Mouse (Mus musculus): ENCODE results near the gene Cdh26.

DNA sequence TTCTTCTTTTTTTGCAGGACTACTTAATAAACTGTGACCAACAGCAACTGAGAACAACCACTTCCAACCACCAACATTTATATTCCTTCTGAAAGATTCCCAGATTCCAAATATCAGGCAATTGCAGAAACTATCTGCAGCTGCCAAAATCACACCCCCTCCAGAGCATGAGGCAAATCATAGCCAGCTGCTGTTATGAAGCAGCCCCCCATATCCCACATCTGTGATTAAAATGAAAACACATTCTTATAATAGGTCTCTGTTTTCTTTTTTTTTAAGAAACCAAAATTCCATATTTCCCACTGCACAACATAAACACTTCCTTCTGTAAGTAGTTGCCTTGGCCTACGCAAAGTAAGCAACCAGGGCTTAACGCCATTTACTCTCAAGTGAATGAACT is 65.5 kb downstream of the Cdh26 start:
- TF ChIP-seq GATA1 (IDR thresholded peaks at IDR 0.05; ENCODE audit: borderline replicate concordance, low read length), result no peak
- no peak for TF ChIP-seq CTCF (IDR thresholded peaks at IDR 0.05; ENCODE audit: low read depth, low read length)
- TF ChIP-seq POLR2AphosphoS5 (IDR thresholded peaks at IDR 0.05; ENCODE audit: insufficient replicate concordance, low read depth, low read length), result no peak

Data from G1E (cell line).